Mouse (Mus musculus): ENCODE results near the gene Tulp3.

Tulp3 gene

DNA sequence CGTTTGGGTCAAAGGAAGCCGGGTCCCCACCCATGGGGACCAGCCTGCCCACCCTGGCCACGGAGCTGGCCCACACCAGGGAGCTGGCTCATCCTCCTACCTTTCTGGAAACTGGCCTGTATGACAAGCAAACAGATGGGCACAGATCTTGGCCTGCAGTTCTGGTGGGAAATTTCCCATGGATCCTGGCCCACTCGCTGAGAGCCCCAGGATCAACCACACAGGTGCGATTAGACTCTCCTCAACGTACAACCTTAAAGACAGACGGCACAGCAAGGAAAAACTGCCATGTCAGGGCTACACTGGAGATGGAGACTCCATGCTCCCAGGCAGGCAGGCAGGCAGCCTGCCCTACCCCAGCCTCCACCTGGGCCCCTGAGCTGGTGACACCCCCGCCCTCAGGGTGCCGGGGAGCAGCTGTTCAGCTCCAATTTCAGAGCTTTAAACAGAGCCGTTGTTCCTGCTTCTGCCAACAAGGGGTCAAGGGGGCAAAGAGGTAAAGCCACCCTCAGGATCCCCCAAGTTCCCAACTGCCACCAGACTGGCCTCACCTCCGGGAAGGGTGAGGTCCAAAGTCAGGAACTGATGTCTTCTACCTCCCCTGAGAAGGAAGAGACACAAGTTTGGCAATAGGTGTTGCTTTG lies 58.8 kb downstream of the Tulp3 start:
- peak; percentile 40 for DNase-seq (ENCODE audit: low read depth, low spot score)

DNA sequence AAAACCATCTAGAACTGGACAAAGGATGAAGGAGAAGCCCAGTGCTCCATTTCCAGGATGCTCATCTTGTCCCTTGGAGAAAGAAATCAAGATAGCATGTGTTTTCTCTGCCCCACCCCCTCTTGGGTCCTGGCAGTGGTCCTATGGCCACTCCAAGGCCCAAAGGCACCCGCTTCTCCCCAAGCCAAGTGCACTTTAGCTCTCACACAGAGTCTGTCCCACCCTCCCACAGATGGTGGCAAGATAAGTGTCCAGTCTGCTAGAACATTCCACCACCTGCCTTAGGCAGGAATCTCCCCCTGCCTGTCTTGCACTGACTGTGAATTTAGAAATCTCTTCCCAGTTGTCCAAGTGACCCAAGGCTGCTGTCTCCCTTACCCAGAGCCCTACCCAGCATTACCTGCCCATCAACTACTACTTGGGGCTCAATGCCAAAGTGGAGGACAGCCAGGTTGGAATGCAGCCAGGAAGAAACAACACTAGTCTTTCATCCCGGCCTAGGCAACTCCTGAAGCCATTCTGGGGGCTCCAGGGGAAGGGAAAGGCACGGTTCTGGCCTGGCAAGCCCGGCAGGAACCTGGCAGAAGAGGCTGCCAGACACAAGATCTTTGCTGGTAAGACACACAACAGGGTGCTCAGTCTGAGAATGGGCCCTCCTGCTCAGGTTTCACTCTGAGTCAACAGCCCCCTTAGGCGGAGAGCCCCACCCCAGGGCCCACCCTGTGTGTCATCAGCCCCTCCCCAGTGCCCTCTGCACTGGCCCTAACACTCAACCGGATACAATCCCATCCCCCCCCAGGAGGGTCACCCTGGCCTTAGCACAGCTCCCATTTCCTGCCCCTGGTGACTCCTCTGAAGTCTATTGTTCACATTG lies 59.5 kb downstream of the Tulp3 start:
- peak; percentile 47 for DNase-seq (ENCODE audit: low read depth, low spot score)

DNA sequence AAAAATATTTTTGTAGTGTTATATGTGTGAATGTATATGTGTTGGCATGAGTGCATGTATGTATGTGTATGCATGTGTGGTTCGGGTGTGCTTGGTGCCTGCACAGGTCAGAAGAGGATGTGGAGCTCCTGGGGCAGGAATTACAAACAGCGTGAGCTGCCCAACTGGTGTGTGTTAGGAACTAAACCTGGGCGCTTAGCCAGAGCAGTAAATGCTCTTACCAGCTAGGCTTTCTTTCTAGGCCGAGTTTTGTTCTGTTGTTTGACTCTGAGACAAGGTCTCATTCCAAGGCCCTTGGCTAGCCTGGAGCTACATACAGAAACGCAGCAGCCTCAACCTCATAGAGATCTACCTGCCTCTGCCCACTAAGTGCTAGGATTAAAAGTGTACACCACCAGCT lies 64.4 kb downstream of the Tulp3 start:
- DNase-seq (ENCODE audit: low read depth, low spot score): no peak

DNA sequence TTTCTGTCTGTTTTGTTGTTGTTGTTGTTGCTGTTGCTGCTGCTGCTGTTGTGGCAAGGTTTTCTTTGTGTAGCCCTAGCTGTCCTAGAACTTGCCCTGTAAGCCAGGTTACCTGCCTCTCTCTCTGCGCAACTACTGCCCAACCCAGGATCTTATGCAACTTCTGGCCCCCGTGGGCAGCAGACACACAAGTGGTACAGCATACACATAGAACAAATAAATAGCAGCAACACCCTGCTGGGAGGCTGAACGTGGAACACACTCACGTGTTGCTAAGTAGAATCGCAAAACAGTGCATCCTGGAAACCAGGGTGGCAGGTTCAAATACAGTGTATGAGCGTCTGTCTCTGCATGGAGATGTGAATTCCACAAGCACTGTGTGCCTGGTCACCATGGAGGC lies 67.0 kb downstream of the Tulp3 start:
- DNase-seq (ENCODE audit: low read depth, low spot score): no peak

DNA sequence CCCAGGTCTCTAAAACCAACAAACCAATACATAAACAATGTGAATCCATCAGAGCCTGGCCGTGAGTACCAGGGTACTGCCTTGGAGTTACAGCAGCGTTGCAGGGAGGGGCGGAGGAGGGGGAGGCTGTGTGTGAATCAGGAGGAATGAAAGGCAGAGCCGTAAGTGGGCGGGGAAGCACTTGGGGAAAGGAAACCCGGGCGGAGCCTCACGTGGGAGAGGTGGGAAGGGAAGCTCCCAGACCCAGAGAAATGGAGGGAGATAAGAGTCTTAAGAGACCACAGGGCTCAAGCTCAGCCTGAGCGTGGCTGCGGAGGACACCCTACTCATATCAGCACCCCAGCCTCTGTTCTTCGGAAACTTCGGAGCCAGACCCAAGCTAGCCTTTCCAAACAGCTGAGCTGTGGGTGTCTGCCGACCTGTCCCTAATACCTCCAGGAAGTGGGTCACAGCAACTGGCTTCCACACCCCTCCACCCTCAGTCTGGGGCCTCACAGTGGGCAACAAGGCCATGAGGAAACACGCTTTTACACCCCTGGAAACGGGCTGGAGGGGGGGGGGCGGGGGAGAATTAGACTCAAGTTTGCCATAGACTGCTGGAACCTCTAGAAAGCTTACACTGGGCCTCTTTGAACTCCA lies 69.7 kb downstream of the Tulp3 start:
- DNase-seq (ENCODE audit: low read depth, low spot score): no peak

DNA sequence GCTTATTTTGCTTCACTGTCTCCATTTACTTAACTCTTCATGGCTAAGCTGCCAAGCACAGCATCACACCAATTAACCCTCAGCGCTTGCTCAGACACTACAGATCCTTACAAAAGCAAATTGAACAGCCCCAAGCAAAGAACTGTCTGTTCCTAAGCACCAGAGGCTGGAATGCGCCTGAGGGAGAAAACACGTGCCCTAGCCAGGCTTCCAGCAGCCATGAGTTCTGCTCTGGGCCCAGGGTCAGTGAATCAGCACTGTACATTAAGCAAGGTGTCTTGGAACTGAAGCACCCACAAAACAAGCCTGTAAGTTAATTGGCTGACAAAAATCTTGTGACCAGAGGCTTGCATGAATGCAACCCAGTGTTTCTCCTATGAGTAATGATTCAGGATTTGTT lies 73.5 kb downstream of the Tulp3 start:
- no peak for DNase-seq (ENCODE audit: low read depth, low spot score)

DNA sequence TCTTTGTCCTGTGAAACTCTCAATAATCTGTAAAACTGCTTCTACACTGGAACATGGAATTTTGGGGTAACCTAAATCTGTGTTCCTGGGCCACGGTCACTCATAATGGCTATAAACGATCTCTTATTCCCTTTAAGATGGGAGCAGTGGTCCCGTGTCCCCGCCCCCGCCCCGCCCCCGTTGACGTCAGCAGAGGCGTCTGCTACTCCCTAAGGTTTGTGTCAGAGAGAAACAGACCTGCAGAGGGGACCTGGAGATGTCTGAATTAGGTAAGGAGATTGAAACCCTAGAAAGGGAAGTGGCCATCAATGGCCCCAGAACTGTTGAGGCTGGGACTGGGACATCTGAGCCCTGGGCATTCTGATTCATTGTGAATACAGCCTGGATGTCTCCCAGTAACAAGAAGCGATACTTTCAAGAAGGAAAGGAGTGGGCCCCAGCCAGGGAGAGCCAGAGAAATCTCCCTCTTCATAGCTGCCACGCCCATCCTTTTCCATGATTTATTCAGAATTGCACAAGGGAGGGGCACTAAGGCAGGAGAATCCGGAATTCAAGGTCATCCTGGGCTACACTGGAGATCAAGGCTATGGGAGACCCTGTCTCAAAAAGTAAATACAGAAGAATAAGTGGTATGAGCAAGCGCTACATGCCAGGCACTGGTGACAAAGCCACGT lies 75.0 kb downstream of the Tulp3 start:
- no peak for DNase-seq (ENCODE audit: low read depth, low spot score)

DNA sequence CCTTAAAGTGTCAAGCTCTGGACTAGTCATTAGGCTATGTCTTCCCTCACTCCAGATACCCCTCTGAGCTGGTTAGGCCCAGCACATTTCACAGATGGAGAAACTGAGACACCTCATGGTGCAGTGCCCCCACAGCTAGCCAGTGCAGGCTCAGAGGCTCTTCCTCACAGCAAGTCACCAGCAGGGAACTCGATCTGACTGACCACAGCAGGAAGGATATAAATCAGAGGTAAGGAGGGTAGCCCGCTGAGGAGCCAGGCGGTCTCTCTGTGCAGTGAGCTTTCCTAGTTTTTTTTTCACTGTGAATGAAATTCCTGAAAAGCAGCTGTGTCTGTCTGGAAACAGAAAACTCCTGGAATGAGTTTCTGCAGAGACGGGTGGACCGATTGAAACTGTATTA lies 76.0 kb downstream of the Tulp3 start:
- no peak for DNase-seq (ENCODE audit: low read depth, low spot score)

DNA sequence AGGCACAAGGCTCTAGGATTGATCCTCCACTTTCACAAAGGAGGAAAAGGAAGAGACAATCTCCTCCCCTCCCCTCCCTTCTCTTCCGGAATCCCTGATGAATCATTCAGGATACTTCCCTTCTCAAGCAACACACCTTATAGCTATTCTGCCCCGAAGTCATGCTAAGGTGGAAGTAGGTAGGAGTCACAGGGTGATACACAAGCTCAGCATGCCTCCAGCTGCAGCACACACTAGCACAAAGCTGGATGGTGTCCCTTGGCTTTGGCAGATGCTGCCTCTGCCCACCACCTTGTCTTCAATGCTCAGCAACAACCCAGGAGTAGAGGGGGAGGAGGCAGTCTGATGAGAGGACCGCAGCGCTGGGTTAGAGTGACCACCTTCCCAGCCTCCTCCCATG lies 76.6 kb downstream of the Tulp3 start:
- DNase-seq (ENCODE audit: low read depth, low spot score): no peak

DNA sequence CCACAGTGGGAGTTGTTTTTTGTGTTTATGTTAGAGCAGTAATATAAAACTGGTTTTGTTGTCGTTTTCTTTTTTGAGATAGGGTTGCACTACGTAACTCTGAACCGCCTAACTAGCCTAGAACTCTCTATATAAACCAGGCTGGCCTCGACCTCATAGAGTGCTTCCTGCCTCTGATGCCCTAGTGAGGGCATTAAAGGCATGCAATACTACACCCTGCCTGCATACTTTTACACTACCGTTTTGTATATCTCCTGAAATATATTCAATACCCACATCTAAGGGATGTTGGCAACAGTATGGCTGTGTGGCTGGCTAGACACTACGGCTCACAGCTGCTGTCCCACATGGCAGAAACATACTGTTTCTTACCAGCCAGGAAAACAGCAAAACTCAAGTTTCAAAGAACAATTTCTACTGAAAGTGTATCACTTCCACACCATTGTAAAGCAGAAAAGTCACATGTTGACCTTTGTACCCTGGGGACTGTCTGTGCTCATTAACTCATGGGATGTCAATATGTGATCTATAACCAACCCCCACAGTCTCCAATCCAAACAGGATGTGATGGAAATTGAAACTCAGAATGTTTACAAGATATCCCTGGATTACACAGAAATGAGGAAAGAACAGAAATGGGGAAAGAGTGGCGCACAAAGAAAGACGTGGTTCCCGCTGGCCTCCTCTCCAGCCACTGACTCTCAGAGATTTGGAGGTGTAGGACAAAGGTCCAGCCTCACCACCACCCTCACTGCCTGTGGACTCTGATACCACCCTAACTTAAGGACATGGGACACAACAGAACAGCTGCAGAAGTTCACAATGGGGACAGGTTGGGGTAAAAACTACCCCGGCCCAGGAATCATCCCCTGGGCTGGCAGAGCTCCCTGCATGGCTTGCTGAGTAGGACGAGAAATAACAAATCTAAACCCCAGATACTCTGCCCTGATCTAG lies 78.2 kb downstream of the Tulp3 start:
- DNase-seq (ENCODE audit: low read depth, low spot score): no peak

DNA sequence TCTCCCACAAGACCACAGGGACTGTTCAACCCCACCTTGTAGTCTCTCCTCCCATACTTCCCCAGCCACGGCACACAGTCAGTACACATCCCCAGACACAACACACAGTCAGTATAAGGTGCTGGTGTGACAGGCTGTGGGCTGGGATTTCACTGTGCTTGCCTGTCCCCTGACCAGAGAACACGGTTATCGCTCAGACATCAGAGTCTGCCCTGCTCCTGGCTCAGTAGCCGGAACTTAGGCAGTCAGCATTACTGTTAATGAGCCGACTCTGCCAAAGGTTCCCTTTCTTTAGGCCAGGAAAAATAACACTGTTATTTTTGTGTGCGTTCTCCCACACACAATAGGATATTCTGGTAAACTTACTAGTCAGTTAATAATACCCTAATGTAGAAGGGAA lies 79.3 kb downstream of the Tulp3 start:
- no peak for DNase-seq (ENCODE audit: low read depth, low spot score)

DNA sequence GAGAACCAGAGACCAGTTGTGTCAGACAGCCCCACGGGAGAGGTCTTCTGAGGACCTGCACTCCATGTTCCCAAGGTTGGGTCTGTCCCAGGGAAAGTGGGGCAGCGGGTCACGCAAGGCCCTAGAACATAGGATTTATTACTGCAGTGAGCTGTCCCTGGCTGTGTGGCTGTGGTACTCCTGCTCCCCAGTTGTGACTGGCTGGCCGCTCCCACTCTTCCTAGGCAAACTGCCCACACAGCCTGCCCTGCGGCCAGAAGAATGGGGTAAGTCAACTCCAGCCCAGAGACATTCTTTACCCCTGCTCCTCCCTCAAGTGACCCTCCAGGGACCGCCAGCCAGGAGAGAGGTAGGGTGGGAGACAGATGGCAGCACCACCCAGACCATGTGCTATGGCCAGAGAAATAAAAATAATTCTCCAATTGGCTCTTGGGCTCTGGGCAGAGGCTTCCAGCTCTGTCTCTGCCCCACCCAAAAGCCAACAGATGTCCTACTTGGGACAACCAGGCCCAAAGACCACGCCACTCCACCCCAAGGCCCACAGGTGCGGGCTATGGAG lies 80.1 kb downstream of the Tulp3 start:
- peak; percentile 81 for DNase-seq (ENCODE audit: low read depth, low spot score)

DNA sequence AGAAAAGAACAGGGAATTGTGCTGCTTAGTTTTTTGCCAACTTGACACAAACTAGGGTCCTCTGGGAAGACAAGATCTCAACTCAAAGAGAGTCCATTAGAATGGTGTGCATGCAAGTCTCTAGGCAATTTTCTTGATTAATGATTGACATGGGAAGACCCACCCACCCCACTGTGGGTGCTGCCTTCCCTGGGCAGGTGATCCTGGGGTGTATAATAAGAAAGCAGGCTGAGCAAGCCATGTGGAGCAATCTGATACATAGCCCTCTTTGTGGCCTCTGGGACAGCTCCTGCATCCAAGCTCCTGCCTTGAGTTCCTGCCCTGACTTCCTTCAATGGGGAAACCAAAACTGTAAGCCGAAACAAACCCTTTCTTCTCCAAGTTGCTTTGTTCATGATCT lies 82.1 kb downstream of the Tulp3 start:
- DNase-seq (ENCODE audit: low read depth, low spot score): no peak

DNA sequence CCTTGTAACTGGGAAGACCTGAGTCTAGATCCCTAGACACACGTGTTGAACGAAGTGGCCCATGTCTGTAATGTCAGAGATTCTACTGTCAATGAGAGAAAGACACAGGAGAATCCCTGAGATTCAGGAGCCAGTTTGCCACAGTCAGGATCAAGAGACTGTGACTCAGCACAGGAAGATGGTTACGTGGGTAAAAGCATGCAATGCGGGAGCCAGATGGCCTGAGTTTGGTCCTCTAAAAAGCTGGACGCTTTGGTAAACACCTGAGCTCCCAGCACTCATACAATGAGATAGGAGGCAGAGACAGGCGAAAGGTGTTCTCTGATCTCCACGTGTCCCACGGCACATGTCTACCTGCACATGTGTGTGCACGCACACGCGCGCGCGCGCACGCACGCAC lies 82.9 kb downstream of the Tulp3 start:
- no peak for DNase-seq (ENCODE audit: low read depth, low spot score)
